Mouse (Mus musculus): Measurements from ENCODE around the gene Blcap.

- TF ChIP-seq CTCF (IDR thresholded peaks at IDR 0.05) (no peak), POLR2A (IDR thresholded peaks at IDR 0.05; ENCODE audit: insufficient read depth, low read depth, low read length) (no peak), EP300 (IDR thresholded peaks at IDR 0.05; ENCODE audit: insufficient read depth, low read depth, low read length) (no peak)
Measured at GRCm38 (mm10) chr2:157540073-157540952, 30.8 kb downstream of the Blcap start.
